Mouse (Mus musculus): ENCODE results near the gene Adcy1. TPM values are rescaled to one million over a fixed set of nuclear protein-coding genes. Genes with fewer than 3 reads are reported as not detected.

Gene Adcy1
- total RNA-seq (2021) (1 to 10 TPM; 2.5 to 3.1 TPM), polyA plus RNA-seq (2012; rRNA removed) (1.0 and 1.1 TPM in 2 replicates)
- long read RNA-seq, result 0 reads

DNA sequence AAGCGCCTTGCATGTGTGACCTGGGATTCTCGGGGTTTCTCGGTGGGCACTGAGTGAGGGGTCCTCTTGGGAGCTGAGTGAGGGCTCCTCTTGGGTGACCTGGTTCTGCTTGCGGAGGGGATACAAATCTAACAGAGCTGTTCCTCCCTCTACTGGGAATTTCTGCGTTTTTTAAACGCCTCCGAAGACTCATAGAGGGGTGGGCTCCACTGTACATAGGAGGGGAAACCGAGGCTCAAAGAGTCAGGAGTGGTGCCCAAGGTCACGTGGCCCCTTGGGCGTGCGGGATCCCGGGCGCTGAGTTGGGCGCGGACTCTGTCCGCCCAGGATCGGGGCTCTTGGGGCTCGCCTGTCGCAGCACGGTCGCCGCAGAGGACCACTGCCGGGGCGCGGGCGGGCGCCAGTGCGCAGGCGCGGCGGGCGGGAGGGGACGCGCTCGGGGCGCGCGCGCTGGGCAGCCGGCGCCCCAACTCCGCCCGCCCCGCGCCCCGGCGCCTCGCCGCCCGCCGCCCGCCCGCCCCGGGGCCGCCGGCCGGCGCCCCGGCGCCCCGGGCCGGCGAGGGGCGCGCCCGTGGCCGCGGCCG, at the start of gene Adcy1:
Gene Adcy1, plus strand, starts transcription at position 489 of the 584 bp plus-strand sequence.
- no peak for DNase-seq

GRCm38 (mm10) chr11:7016907-7017306, 46.4 kb upstream of the Adcy1 start:
- DNase-seq, result no peak

GRCm38 (mm10) chr11:7018078-7018477, 45.2 kb upstream of the Adcy1 start:
- DNase-seq, result no peak

GRCm38 (mm10) chr11:7019006-7019525, 44.2 kb upstream of the Adcy1 start:
- DNase-seq, result no peak

- no peak for DNase-seq
Observed at GRCm38 (mm10) chr11:7033063-7033462, 30.2 kb upstream of the Adcy1 start.

DNA sequence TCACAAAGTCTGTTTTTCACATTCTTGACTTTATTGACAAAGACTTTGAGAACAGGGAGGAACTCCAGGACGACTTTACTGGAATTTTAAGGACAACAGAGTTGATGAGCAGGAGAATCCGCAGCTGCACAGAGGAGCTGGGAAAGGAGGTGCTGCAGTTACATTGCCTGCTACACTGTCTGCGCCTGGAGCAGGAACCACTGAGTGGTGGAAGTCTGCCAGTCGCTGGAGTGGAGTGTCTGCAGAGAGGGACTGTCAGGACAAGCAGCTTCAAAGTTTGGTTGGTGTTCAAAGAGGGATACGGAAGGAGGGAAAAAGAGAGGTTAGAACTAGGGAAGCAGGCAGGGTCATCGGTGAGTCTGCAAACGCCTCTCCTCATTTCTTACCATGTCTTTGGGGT, 23.6 kb upstream of the Adcy1 start:
- no peak for DNase-seq

- no peak for DNase-seq
Observed at GRCm38 (mm10) chr11:7040801-7041200, 22.5 kb upstream of the Adcy1 start.

DNA sequence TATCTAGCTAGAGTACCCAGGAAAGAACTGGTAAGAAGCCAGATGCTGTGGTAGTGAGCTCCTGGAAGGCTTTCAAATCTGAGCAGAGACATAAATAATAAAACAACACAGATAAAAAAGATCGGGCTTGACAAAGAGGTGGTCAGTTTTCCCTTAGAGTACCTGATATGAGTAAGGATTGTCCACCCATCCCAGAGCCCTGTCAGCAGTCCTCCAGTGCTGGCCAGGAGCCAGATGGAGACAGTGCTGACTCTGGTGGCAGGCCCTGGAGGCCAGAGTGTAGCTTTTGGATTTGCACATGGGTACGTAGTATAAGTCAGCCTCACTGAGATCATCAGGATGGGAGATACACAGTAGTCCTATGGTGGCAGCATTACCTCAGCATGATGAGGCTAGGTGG, 16.1 kb upstream of the Adcy1 start:
- DNase-seq, result no peak

DNA sequence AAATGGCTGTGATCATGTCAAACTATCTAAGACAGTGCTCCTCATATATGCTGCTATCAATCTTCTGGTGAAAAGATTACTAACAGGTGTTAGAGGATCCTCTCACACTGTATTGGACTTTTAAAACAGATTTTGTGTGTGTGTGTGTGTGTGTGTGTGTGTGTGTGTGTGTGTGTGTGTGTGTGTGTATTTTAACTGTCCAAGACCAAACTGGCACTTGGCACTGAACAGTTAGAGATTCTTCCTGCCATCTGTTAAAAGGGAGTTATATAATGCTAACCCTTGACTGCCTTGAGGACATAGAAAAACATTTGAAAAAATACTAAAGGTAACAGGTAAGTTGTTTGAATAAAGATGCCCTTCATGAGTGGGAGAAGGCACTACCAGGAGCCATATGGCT, 15.7 kb upstream of the Adcy1 start:
- DNase-seq, result no peak

DNA sequence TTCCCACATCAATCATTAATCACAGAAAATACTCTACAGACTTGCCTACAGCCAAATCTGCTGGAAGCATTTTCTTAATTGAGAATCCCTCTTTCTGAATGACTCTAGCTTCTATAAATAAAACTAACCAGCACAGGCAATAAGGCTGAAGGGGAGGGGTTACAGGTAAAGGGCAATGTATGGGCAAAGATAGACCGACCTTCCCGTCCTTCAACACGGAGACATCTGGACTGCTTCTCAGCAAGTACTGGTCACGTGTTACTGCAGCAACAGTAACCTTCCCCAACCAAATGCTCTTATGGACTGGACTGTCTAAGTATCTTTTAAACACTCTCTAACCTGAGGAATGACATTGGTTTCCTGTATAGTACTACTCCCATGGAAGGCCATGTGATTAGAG, 9.6 kb upstream of the Adcy1 start:
- no peak for DNase-seq

DNA sequence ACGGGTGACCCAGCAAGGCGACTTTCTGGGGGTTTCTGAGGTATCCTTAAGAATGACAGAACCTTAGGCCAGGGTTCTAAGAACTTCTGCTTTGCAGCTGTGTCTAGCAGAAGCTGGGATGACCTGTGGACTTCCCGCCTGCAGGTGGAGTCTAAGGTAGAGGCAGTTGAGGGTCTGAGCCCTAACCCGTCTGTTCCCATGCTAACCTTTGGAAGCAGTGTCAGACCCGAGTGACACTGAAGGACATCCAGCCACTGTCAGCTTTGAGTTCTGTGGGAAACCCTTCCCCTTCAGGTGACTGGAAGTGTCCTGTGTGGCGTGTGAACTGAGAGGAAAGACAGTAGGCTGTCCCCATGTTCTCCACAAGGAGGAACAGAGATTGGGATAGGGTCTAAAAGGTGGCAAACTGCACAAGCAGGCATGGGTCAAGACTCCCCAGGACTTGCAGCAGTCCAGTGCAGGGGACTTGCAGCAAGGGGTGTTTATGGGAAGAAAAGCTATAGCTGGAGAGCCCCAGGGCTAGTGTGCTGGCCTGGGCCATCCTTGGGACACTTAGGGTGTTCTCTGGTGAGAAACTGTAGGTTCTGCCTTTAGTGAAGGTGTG, 8.5 kb upstream of the Adcy1 start:
- no peak for DNase-seq

DNA sequence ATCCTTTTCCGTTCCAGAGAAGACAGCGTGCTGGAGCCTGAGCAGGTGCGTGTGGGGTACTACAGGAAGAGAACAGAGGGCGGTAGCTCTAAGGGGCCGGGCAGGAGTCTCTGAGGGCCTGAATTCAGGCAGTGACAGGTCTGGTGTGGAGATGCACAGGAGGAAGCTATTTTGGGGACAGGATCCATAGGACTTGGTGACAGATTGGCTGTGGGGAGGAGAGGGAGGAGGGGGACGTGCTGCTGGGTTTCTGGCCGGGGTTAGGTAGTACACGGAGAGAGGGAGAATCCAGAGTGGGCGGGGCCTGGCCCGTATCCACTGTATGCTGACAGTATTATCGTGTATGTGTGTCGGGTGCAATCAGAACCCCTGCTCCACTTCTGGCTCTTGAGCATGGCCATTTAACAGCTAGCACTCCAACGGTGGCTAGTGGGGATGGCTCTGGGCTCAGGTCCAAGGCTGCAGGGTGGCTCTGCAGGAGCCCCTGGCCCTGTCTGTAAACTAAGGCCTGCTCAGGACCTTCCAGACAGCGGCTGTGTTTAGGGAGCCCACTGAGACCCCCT, 7.8 kb upstream of the Adcy1 start:
- DNase-seq, result no peak

DNA sequence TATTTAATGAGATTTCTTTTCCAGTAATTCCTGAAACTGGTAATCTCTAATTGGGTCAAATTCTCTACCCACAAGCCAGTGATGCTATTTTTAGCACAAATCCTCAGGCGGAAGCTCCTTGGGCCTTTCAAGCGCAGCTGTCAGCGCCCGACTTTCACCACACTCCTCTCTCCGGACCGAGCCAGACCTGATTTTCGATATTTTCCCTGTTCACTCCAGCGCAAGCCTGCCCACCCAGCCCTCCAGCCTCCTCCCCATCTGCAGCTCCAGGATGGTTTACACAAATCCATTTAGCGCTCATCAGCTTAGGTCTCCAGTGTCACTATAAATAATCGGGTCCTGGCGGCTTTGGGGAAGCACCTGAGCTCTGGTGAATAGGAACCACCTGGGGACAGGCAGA, 7.2 kb upstream of the Adcy1 start:
- DNase-seq, result no peak

- no peak for DNase-seq
Observed at GRCm38 (mm10) chr11:7057781-7058180, 5.5 kb upstream of the Adcy1 start.

GRCm38 (mm10) chr11:7061961-7062360, 1.3 kb upstream of the Adcy1 start:
- DNase-seq, result no peak

GRCm38 (mm10) chr11:7062566-7062965, 723 bp upstream of the Adcy1 start:
- DNase-seq, result no peak

DNA sequence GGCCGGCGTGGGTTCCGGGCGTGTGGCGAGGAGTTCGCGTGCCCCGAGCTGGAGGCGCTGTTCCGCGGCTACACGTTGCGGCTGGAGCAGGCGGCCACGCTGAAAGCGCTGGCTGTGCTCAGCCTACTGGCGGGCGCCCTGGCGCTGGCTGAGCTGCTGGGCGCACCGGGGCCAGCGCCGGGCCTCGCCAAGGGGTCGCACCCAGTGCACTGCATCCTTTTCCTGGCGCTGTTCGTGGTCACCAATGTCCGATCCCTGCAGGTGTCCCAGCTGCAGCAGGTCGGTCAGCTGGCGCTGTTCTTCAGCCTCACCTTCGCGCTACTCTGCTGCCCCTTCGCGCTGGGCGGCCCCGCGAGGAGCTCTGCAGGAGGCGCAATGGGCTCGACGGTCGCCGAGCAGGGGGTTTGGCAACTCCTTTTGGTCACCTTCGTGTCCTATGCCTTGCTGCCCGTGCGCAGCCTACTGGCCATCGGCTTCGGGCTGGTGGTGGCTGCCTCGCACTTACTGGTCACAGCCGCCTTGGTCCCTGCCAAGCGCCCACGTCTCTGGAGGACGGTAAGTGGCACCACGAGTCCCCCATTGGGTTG, 485 bp downstream of the Adcy1 start:
- peak; percentile 23 for DNase-seq

DNA sequence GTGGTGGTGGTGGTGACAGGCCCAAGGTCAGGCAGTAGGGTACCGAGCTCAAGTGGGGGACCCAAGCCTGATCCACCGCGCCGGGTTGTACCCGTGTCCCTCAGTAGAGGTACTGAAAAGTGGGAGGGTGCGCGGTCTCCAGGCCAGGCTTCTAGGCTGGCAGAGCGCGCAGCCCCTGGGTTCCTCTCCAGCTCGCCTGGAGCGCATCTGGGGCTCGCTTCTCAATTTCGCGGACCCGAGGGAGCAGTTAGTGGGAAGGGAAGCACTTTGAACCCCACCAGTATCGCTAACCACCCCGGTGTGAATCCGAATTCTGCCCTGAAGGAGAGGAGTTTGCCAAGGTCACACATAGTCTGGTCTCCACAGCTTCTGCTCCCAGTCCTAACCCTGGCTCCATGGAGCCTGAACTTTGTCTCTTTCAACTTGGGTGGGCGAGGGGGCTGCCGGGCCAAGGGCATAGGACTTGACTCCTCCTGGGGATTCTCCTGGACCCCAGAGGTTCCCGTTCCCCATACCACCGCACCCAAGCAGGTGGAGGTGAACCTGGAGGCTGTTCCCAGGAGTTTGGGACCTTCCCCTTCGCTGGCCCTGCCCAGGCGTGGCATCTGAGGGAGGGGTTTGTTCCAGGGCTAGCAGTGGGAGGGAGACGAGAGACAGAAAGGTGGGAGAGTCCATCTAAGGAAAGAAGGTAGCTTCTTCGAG, 1.3 kb downstream of the Adcy1 start:
- DNase-seq, result no peak

DNA sequence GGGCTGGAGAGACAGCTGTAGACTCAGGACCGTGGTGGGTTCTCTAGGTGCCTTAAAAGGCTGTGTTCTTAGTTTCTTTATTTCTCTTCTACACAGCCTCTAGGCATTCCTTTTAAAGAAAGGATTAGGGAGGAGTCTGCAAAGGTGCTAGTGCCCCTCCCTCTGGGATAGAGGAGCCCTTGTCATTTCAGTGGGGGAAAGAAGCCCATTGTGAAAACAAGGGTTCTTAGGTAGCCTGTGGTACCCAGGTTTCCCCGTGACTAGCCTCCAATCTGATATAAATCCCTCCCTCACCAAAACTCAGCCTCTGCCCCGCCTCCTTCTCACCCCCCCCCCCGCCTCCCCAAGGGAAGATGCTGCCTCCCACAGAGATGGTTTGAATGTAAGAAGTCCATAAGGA, 2.1 kb downstream of the Adcy1 start:
- DNase-seq, result no peak

GRCm38 (mm10) chr11:7065876-7066275, 2.6 kb downstream of the Adcy1 start:
- DNase-seq, result no peak

GRCm38 (mm10) chr11:7067263-7067662, 4.0 kb downstream of the Adcy1 start:
- DNase-seq, result no peak

GRCm38 (mm10) chr11:7068479-7069235, 5.4 kb downstream of the Adcy1 start:
- DNase-seq, result no peak

Data from adrenal gland, adult 2 months (tissue).